Mouse (Mus musculus) R1 (cell line): Measurements from ENCODE around the gene Rps3a1.

ENCODE experiments used
- DNase-seq: peaks from one replicate; pipeline ENCODE4 v3.0.0-alpha.2; 2018; ENCODE audit warnings: low read depth, low spot score

Rps3a1 gene

DNA sequence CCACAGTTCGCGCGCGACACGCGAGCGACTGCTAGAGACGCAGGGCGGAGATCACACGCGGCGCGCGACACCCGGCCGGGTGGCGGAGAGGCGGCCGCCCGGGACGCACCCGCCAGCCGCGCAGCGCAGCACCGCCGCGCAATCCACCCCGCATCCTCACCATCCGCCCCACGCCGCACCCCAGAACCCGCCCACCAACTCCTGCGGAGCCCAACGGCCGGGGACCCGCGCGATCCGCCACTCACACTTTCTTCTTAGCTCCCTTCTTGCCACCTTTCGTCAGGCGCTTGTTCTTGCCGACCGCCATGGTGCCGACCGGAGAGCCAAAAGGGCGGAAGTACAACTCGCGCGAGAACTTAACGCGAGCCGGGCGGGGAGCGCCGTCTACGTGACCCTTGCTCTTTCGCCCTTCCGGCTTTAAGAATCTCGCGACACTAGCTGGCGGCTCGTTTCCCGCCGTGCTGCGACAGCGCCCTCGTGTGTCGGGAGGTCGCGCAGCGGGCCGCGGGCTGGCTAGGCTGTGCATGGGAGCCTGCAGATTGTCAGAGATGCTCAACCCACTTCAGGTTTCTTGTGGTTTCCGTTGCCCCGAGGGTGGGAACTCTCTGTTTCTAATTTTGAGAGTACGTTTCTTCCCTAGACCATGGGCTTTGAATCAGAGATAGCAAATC, at the start of gene Rps3a1:
Gene Rps3a1 (minus strand): TSS at position 440 of the 671 bp plus-strand sequence.
- peak; percentile 97 for DNase-seq

DNA sequence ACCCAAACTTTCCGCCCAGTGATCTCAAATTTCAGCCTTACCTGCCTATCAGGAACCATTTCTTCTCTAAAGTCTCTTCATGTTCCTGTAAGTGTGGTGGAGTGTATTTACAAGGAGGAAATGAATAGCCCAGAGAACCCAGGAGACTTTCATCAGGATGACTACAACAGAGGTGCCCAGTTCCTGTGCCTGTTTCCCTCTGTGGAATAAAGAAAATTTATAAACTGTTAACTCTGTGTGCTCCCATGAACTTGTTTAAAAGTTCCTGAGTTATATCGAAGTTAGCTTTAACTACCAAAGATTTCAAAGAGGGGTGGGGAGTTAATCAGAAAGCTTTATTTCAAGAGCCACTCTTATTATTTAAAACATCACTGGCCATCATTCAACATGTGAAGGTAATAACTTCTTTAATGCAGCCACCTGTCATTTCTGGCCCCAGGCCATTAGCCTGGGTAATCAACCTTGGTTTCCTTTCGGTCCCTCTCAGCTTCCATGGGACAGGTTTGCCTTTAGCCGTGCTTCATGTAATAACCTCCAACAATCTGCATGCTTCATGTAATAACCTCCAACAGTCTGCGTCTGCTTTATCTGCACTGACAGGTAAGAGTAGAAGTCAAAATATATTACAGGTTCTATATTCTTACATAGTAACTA, 45.4 kb upstream of the Rps3a1 start:
- no peak for DNase-seq

DNA sequence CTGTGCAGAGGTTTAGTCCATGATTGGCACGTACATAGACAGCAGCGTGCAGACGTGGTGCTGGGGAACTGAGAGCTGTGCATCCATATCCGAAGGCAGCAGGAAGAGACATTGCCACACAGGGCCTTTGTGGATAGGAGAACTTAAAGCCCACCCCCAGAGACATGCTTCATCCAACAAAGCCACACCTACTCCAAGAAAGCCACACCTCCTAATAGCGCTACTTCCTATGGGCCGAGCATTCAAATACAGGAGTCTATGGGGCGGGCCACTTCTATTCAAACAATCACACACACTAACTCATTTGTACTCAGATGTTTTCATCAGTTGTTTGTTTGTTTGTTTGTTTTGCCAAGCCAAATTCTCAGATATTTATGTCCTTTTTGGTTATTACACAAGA, 42.0 kb upstream of the Rps3a1 start:
- peak; percentile 89 for DNase-seq

DNA sequence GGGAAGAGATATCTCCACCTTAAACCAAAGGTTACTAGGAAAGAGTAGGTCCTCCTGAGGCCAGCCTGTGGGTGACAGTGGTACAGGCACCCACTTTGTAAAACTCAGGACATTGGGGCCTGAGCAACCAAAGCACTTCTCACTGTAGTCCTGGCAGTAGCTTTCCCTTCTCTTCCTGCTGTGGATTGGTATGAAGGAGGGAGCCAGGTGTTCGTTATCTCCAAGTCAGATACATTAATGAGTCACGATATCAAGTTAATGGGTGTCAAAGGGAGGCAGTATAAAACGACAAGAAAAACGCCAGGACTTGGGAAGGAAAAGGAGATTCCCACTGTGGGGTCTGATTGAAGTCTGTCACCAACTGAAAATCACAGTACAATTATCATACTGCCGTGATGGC, 38.6 kb upstream of the Rps3a1 start:
- no peak for DNase-seq

DNA sequence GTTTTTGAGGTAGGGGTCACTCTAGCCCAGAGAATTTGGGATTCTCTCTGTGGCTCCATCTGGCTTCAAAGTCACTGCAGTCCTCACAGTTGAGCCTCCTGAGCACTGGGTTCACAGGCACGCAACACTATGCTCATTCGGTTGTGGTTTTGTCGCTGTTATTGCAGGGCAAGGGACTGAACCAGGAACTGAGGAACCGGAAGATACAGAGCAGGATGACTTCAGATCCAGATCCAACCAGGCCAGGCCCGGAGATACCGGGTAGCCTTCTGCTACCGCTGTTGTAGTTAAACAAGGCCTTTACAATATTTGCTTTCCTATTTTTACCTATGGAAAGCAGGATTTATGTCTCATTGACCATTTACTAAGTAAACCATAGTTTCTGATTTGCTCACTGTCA, 37.2 kb upstream of the Rps3a1 start:
- DNase-seq, result no peak

DNA sequence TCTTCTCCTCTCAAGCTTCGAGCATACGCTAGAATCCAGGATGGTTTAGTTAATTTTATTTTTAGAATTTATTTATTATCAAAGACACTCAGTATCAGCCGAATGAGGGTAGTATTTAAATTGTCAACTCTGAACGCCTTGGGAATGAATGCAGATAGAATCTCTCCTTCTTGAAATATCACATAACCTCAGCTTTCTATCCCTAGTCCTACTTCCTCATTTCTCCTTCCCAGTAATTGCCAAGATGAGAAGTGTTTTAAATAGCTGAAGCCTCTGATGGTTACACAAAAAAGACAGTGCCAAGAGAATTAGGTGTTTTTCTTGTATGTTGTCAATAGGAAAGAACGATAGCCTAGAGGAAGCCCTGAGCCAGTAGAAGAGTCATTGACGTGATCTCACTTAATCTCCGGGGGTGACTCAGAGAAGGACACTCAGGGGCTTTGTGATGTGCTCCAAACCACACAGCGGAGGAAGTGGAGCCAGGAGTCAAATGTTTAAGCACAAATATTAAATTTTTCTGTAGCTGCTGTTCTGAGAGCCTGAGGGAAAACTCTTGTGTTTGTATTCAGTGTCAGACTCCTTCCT, 26.4 kb upstream of the Rps3a1 start:
- no peak for DNase-seq

DNA sequence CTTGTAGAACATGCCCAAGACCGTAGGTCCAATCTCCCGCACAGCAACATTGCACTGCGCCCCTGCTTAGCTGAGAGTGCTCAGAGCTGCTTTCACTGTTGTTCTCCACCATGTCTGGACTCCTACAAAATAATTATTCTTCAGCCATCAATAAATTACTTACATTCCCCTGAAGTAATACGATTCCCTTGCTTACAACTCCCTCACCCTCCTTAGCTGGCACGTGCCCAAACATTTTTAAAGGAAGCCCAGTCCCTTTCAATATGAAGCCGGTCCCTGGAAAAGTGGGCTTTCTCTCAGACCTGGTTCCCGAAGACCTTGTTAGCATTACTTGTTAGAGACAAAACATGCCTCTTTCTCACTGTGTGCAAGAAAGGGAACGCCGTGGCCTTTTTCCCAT, 7.0 kb upstream of the Rps3a1 start:
- DNase-seq, result no peak

DNA sequence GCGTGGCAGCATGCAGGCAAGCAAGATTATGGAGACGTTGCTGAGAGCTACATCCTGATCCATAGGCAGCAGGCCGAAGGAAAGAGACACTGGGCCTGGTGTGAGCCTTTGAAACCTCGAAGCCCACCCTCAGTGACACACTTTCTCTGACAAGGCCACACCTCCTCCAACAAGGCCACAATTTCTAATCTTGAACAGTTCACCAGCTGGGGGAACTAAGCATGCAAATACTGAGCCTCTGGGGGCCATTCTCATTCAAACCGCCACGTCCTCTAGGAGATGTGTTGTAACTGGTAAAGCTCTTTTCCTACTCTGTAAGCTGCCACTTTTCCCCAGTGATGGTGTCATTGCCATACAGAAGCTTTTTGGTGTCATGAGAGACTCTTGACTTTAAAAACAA, 6.6 kb upstream of the Rps3a1 start:
- DNase-seq, result peak; percentile 77

DNA sequence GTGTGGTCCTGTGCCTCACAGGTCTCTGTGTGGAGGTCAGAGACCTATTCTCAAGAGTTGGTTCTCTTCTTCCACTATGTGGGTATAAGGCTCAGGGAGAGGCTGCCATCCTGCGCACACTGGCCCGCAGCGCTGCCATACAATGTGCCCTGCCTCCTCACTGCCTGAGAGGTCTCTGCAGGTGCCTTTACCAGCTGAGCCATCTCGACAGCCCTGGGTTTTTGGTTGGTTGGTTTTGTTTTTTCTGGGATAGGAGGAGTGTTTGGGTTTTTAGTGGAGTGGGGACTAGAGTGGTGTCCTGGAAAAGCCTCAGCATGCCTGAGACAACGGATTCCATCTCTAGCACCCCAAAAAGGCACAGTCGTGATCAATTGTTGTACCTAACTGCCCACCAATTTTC, 841 bp upstream of the Rps3a1 start:
- no peak for DNase-seq

DNA sequence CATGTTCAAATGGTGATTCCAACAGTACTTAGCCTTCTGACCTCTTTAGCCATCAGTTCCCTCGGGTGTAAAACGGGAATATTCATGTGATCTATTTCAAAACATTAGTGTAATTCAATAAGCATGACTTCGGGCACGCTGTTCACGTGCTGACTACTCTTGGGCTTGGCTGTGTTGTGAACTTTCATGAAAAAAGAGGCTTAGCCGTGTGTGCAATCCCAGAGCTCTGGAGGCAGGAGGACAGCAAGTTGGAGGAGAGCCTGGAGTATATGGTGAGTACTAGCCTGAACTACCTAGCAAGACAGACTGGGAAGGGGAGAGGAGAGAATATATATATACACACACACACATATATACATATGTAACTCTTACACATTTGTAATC, 424 bp upstream of the Rps3a1 start:
- no peak for DNase-seq

DNA sequence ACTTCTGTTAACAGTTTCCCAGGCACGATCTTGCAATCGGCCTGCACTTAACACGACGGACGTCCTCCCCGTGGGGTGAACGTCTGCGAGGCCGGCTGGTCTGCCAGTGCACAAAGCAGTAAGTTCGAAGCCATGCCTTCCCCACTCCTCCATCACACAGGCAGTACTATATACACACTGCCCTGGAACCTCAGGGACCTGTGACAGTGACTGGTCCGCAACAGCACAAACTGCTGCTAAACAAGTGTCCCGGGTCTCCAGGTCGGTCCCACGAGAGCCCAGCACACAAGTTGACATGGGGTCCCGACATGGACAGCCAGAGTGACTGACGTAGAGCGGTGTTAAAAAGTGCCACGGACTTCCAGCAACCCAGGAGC, 628 bp downstream of the Rps3a1 start:
- peak; percentile 47 for DNase-seq

DNA sequence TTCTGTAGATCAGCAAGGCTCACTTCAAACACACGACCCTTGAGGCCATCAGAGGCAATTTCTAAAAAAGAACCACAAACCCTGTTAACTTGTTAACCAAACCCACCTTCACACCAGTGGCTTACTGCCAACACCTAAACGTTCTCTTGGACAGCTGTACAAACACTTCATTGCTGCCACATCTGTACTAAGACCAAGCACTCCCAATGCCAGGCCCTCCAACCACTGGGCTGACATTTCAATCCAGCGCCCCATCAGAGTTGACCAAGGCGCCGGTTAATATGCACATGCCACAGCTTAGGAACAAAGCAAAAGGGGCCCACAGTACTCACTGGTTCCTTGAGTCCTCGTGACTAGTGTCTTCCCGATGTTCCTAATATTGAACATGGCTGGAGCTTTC, 1.1 kb downstream of the Rps3a1 start:
- no peak for DNase-seq

DNA sequence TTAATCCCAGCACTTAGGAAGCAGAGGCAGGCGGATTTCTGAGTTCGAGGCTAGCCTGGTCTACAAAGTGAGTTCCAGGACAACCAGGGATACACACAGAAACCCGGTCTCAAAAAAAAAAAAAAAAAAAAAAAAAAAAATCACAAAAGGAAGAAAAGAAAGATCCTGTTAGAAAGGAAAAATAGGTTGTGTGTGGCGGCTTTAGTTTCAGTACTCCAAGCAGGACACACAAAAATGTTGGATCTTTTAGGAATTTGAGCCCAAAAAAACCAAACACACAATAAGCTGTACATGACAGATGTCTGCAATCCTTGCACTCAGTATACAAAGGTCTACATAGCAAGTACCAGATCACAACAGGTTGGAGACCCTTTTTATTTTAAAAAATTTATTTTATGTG, 2.8 kb downstream of the Rps3a1 start:
- no peak for DNase-seq

DNA sequence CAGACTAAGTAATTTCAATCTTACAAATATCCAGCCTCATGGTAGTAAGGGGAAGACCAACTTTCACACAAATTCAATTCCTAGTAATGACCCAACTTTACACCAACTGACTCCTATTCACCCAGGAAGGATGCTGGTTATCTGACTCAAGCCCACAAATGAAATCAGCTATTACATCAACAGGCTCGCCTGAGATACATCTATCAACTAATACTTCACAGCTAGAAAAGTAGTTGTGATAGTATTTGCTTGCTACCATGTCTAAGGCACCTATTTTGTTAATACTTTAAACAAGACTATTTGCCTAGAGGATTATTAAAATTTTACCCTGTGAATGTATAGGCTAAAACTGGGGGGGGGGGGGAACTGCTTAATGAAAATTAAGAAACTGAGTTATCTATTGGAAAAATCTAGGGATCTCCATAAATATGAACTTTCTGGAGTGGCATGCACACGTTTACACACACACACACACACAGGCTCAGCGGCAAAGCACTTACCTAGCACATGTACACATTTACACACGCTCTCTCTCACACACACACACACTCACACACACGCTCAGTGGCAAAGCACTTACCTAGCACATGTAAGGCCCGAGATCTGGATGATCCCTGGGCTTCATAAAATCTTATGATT, 5.4 kb downstream of the Rps3a1 start:
- no peak for DNase-seq

DNA sequence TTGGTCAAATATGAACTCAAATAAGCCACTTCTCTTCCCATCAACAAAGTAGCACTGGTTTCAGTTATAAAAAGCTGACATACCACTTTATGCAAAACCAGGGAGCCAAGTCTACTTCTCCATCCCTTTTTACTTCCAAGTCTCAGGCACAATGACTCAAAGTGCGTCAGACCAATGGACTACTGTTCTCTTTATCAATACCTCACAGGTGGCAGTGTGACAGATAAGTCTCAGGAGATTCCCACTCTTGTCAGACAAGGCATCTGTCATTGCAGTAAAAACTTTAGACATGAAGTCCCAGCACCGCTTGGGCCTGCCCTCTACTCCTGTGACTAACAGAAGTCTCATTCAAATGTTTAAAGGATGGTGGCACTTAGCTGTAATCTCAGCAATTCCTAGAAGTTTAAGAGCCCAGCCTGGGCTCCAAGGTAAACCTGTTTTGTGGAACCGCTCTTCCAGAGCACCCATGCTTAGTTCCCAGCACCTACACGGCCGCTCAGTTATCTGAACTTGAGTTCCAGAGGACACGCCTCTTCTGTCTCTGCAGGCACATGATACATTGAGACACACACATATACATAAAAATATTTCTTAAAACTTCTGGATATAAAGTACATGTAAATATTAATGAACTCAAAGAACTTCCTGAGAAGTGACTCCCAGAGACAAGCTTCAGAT, 6.5 kb downstream of the Rps3a1 start:
- no peak for DNase-seq

DNA sequence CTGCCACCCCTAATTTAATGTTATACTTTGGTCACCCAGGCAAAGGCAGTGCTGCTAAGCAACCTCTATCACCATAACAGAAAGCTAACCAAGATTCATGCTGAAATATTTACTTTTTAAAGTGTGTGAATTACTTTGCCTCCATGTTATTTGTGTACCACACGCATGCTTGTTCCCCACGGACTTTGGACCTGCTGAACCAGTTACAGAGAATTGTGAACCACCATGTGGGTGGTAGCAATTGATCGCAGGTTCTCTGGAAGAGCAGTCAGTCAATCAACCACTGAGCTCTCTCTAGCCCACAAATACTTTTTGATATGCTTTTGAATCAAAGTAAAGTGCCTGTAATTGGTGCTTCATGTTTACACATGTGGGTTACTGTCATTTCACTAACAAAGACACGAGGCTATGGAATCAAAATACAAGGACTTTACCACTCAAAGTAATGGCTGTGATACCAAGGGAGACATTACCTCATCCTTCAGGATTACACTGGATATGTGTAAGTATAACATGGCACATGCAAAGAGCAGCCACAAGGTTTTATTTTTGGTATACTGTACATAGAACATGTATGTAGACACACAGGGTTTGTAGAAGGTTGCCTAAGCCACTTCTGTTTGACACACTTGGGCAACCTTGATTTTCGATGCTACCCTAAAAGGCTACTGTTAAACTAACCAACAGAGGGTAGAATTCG, 7.4 kb downstream of the Rps3a1 start:
- no peak for DNase-seq

DNA sequence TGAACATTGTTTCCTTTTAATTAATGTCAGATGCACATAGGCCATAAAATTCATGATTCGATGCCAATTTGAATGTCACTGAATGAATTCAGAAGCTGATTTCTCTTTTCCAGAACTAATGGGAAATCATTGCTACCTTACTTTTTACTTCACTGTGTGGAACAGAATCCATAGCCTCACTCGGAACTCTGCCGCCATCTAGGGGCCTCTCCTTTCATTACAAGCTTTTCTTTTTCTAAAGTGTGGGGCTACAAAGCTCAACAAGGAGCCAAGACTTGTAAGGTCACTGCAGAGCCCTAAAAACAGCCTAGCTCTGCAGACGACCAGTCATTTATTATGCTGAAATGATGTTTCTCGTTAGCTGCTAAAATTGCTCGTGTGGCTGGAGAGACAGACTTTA, 12.7 kb downstream of the Rps3a1 start:
- peak; percentile 71 for DNase-seq

DNA sequence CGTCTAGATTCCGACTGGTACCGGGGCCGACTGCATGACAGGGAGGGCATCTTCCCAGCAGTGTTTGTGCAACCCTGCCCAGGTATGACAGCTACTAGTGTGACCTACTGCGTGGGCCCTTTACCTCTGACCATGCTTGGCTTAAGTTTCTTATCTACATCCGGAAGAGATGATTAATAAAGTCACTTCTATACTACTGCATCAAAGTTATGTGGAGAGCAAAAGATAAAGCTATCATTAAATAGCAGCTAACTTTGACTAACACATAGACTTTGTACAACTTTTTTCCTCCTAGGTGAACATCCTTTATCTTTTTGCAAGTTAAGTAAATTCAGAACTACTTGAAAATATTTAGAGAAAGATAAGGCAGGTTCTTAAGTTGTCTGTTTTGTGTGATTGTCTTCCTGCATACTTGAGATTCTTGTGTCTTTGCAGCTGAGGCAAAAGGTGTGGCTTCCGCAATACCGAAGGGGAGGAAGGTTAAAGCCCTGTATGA, 19.2 kb downstream of the Rps3a1 start:
- peak; percentile 61 for DNase-seq

DNA sequence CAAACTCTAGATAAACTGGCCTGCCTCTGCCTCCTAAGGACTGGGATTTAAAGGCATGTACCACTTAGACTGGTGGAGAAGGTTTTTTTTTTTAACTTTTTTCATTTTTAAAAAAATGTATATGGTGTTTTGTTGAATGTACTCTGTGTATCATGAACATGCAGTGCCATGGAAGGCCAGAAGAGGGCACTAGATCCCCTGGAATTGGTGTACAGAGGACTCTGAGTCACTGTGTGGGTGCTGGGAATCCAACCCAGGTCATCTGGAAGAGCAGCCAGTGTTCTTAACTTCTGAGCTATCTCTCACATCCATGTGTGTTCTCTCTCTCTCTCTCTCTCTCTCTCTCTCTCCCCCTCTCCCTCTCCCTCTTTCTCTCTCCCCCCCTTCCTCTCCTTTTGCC, 20.3 kb downstream of the Rps3a1 start:
- DNase-seq, result peak; percentile 68

DNA sequence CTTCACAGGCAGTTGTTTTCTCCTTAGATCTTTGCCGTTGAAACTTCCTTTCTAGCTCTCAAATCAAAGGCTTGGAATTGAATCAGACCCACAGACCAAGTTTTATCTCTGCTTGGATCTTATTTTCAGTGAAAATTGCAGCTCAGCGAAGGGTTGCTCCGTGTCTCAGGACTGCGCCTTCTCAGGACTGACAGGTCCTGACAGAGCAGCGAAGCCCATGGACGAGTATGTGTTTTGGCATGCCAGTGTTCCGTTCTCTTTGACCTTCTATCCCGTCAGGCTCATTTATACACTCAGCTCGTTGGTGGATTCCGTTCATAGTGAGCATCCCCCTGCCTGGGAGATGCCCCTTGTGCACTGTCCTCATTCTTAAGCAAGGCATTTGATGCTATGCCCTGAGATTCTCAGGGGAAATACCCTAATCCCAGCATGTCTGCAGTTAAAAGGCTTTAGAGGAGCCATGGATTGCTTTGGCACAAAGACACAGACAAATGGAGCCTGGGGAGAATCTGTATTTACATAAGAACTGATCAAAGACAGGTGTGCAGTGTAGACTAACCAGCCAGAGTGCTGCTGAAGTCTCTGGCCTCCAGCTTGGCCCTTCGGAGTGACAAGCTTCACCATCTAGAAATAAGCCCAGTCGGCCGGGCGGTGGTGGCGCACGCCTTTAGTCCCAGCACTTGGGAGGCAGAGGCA, 23.1 kb downstream of the Rps3a1 start:
- peak; percentile 78 for DNase-seq

DNA sequence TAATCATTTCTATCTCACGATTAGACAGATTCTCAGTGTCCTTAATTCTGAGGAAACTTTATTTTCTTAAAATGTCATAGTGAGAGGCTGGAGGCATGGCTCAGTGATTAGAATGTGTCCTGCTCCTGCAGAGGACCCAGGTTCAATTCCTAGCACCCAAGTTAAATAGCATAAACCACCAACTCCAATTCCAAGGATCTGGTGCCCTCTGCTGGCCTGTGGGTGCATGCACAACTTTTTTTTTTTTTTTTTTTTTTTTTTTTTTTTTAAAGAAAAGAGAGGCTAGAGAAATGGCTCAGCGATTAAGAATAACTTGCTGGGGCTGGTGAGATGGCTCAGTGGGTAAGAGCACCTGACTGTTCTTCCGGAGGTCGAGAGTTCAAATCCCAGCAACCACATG, 25.6 kb downstream of the Rps3a1 start:
- DNase-seq, result peak; percentile 61
